Mouse (Mus musculus) spleen, postnatal 14 days (tissue): ENCODE measurements around the gene Yif1b.
"Not testable (repeated sequence)": the region's sequence is repeated elsewhere in the genome, so short reads cannot be mapped to it uniquely, and the experiment has no call there.

Experiments
- DNase-seq, 2 experiments: peaks; one replicate each; pipeline ENCODE4 v3.0.0; 2021 to 2022; ENCODE audit warnings: low spot score in 2 of 2

Gene Yif1b

GRCm38 (mm10) chr7:29238019-29238967 is at the start of gene Yif1b:
Yif1b (plus strand) TSS chr7:29238329.
- DNase-seq: peak; percentile 96 to 98

GRCm38 (mm10) chr7:29194230-29194629 is 43.9 kb upstream of the Yif1b start:
- DNase-seq: not testable (repeated sequence)

GRCm38 (mm10) chr7:29202577-29202976 is 35.6 kb upstream of the Yif1b start:
- DNase-seq: no peak

- peak; percentile 22 to 47 for DNase-seq
Measured at GRCm38 (mm10) chr7:29211013-29211412, 27.1 kb upstream of the Yif1b start.

GRCm38 (mm10) chr7:29211415-29212198 is 26.5 kb upstream of the Yif1b start:
- DNase-seq: peak; percentile 69 to 77

- DNase-seq: no peak
Measured at GRCm38 (mm10) chr7:29212199-29212765, 25.8 kb upstream of the Yif1b start.

- not testable (repeated sequence) for DNase-seq
Measured at GRCm38 (mm10) chr7:29212775-29213560, 25.2 kb upstream of the Yif1b start.

- DNase-seq: no peak
Measured at GRCm38 (mm10) chr7:29213675-29214082, 24.4 kb upstream of the Yif1b start, which contains the start of gene Catsperg1. Catsperg1 (minus strand) TSS chr7:29214035.

GRCm38 (mm10) chr7:29214236-29214635 is 23.9 kb upstream of the Yif1b start:
- DNase-seq: no peak

- DNase-seq: no peak
Measured at GRCm38 (mm10) chr7:29214846-29215245, 23.3 kb upstream of the Yif1b start.

GRCm38 (mm10) chr7:29224756-29225394 is 13.3 kb upstream of the Yif1b start:
- DNase-seq: no peak

GRCm38 (mm10) chr7:29225520-29225919 is 12.6 kb upstream of the Yif1b start:
- DNase-seq: no peak

- DNase-seq: no peak
Measured at GRCm38 (mm10) chr7:29228202-29228601, 9.9 kb upstream of the Yif1b start.

GRCm38 (mm10) chr7:29230560-29230959 is 7.6 kb upstream of the Yif1b start:
- no peak for DNase-seq

GRCm38 (mm10) chr7:29231517-29231916 is 6.6 kb upstream of the Yif1b start:
- no peak for DNase-seq

GRCm38 (mm10) chr7:29232247-29233013 is 5.7 kb upstream of the Yif1b start, which contains the start of gene Kcnk6:
Kcnk6 (minus strand) TSS chr7:29232515.
- DNase-seq: no peak

- no peak for DNase-seq
Measured at GRCm38 (mm10) chr7:29233745-29234144, 4.4 kb upstream of the Yif1b start.

GRCm38 (mm10) chr7:29234661-29235060 is 3.5 kb upstream of the Yif1b start:
- no peak for DNase-seq

GRCm38 (mm10) chr7:29236593-29236992 is 1.5 kb upstream of the Yif1b start:
- DNase-seq: no peak

GRCm38 (mm10) chr7:29237596-29237995 is 533 bp upstream of the Yif1b start:
- DNase-seq: not testable (repeated sequence)
